Mouse (Mus musculus): ENCODE measurements around the gene Ddb1.
"Not testable (repeated sequence)": the region's sequence is repeated elsewhere in the genome, so short reads cannot be mapped to it uniquely, and the experiment has no call there.

Gene Ddb1

GRCm38 (mm10) chr19:10605293-10605900 is at the start of gene Ddb1, which contains the start of gene Tkfc:
Ddb1 (plus strand) TSS chr19:10605327.
Tkfc (minus strand) TSS chr19:10605654.
- DNase-seq: peak; percentile 98

GRCm38 (mm10) chr19:10555624-10556510 is 49.3 kb upstream of the Ddb1 start, which contains the start of gene Tmem216:
Tmem216 (minus strand) TSS chr19:10556238.
- peak; percentile 89 for DNase-seq

- no peak for DNase-seq
Measured at GRCm38 (mm10) chr19:10557001-10557400, 48.1 kb upstream of the Ddb1 start.

- DNase-seq: no peak
Measured at GRCm38 (mm10) chr19:10557430-10557829, 47.7 kb upstream of the Ddb1 start.

GRCm38 (mm10) chr19:10557837-10558375 is 47.2 kb upstream of the Ddb1 start:
- not testable (repeated sequence) for DNase-seq

- DNase-seq: no peak
Measured at GRCm38 (mm10) chr19:10560108-10560507, 45.0 kb upstream of the Ddb1 start.

GRCm38 (mm10) chr19:10561558-10562314 is 43.4 kb upstream of the Ddb1 start:
- DNase-seq: no peak

- no peak for DNase-seq
Measured at GRCm38 (mm10) chr19:10562351-10562750, 42.8 kb upstream of the Ddb1 start.

- no peak for DNase-seq
Measured at GRCm38 (mm10) chr19:10564278-10564677, 40.8 kb upstream of the Ddb1 start.

GRCm38 (mm10) chr19:10565217-10565616 is 39.9 kb upstream of the Ddb1 start:
- no peak for DNase-seq

- no peak for DNase-seq
Measured at GRCm38 (mm10) chr19:10569627-10570026, 35.5 kb upstream of the Ddb1 start.

- peak; percentile 94 for DNase-seq
Measured at GRCm38 (mm10) chr19:10576690-10577561, 28.2 kb upstream of the Ddb1 start, which contains the start of the genes Cyb561a3 and Tmem138. Cyb561a3 (plus strand) TSS chr19:10577172. Tmem138 (minus strand) TSS chr19:10577362.

GRCm38 (mm10) chr19:10580102-10580501 is 25.0 kb upstream of the Ddb1 start:
- DNase-seq: no peak

- no peak for DNase-seq
Measured at GRCm38 (mm10) chr19:10580761-10581160, 24.4 kb upstream of the Ddb1 start.

GRCm38 (mm10) chr19:10581984-10582383 is 23.1 kb upstream of the Ddb1 start:
- DNase-seq: no peak

GRCm38 (mm10) chr19:10583550-10584146 is 21.5 kb upstream of the Ddb1 start:
- DNase-seq: no peak

- no peak for DNase-seq
Measured at GRCm38 (mm10) chr19:10585112-10585511, 20.0 kb upstream of the Ddb1 start.

- DNase-seq: no peak
Measured at GRCm38 (mm10) chr19:10587231-10587630, 17.9 kb upstream of the Ddb1 start.

- no peak for DNase-seq
Measured at GRCm38 (mm10) chr19:10589127-10589857, 15.8 kb upstream of the Ddb1 start.

- no peak for DNase-seq
Measured at GRCm38 (mm10) chr19:10590301-10590700, 14.8 kb upstream of the Ddb1 start.

Data from layer of hippocampus, adult 9-11 months (tissue).